Mouse (Mus musculus): ENCODE measurements around the gene Ulk1. TPM values are rescaled to one million over a fixed set of nuclear protein-coding genes. Genes with fewer than 3 reads are reported as not detected.
"Not testable (repeated sequence)": the region's sequence is repeated elsewhere in the genome, so short reads cannot be mapped to it uniquely, and the experiment has no call there.

Gene Ulk1
- 100 to 1,000 TPM in 8 of 26 experiments, 10 to 100 TPM in 18; 34.8 to 152 (median 77.9) TPM for total RNA-seq (2018; cell fraction: chromatin; rRNA removed)
- total RNA-seq (2018; cell fraction: cytosol; rRNA removed), result 10 to 100 TPM; 11.7 to 33.5 (median 17.2) TPM
- total RNA-seq (2018; cell fraction: nucleus; rRNA removed), result 10 to 100 TPM; 13.5 to 95.7 (median 32.3) TPM
- polyA plus RNA-seq (2018), result 9.6 to 23.9 TPM (median 15.4 TPM) in 3 replicates

GRCm38 (mm10) chr5:110809667-110810325, at the start of gene Ulk1:
Gene Ulk1 (minus strand): TSS chr5:110810097.
- Histone ChIP-seq H3K36me3 (ENCODE audit: inconsistent target) (peaks cover 14% of the 10 kb centered on the region; the same call in 1 of the 2 replicates), H3K4me3 (ENCODE audit: inconsistent target) (peak within 1 kb of the TSS; percentile 58), H3K27ac (no peak within 1 kb of the TSS), H3K79me2 (ENCODE audit: inconsistent target) (peaks cover 33% of the 10 kb centered on the region; the same call in 1 of the 2 replicates)
- under 1% methylated on average over 79 of the region's 80 CpGs for WGBS (ENCODE audit: missing documents)

GRCm38 (mm10) chr5:110859013-110859650, 49.2 kb upstream of the Ulk1 start:
- H3K79me2 ChIP-seq (ENCODE audit: inconsistent target), result no peaks in the 10 kb centered on the region
- peaks cover 48% of the 10 kb centered on the region for H3K36me3 ChIP-seq (ENCODE audit: inconsistent target)
- 59% methylated on average over 13 of the region's 13 CpGs for WGBS (ENCODE audit: missing documents)
- no peak overlapping the region for H3K4me3 ChIP-seq (ENCODE audit: inconsistent target)
- no peak overlapping the region for H3K27ac ChIP-seq

- Histone ChIP-seq H3K27ac (no peak overlapping the region), H3K4me3 (ENCODE audit: inconsistent target) (no peak overlapping the region), H3K79me2 (ENCODE audit: inconsistent target) (no peaks in the 10 kb centered on the region), H3K36me3 (ENCODE audit: inconsistent target) (peaks cover 45% of the 10 kb centered on the region)
- 95% methylated on average over 5 of the region's 5 CpGs for WGBS (ENCODE audit: missing documents)
Observed at GRCm38 (mm10) chr5:110857091-110857490, 47.2 kb upstream of the Ulk1 start.

GRCm38 (mm10) chr5:110852990-110853389, 43.1 kb upstream of the Ulk1 start:
- no peaks in the 10 kb centered on the region for H3K79me2 ChIP-seq (ENCODE audit: inconsistent target)
- WGBS (ENCODE audit: missing documents), result 63% methylated on average over 1 of the region's 1 CpGs
- H3K4me3 ChIP-seq (ENCODE audit: inconsistent target), result no peak overlapping the region
- peaks cover 57% of the 10 kb centered on the region for H3K36me3 ChIP-seq (ENCODE audit: inconsistent target)
- H3K27ac ChIP-seq, result no peak overlapping the region

DNA sequence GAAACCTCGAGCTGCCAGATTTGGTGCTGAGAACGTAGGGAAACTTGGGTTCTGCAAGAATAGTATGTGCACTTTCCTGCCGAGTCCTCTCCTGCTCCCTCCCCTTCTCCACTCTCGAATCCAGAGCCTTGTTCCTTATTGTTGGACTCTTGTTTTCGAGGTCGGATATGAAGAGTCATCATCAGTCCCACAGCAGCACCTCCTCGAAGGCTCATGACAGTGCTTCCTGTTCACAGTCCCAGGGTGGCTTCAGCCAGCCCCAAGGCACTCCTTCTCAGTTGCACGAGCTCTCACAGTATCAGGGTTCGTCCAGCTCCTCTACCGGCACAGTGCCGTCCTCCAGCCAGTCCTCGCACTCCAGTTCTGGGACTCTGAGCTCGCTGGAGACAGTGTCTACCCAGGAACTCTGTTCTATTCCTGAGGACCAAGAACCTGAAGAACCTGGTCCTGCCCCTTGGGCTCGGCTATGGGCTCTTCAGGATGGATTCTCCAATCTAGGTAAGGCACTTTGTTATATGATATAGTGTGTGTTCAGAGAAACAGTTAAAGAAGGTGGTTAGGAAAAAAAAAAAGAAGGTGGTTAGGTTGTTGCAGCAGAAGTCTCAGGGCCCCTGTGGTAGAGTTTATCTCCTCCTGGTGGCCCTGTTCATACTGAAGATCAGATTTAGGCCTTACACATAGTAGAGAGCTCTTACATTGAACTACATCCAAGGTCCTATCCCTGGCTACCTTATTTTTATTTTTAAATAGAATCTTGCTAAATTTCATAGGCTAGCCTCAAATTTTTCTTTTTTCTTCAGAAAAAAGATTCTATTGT, 31.4 kb upstream of the Ulk1 start:
- Histone ChIP-seq H3K36me3 (ENCODE audit: inconsistent target) (peaks cover 18% of the 10 kb centered on the region; the same call in 1 of the 2 replicates), H3K27ac (no peak overlapping the region), H3K4me3 (ENCODE audit: inconsistent target) (peak overlapping the region; percentile 80; the same call in 1 of the 2 replicates), H3K79me2 (ENCODE audit: inconsistent target) (peaks cover 44% of the 10 kb centered on the region; the same call in 1 of the 2 replicates)
- 86% methylated on average over 13 of the region's 14 CpGs for WGBS (ENCODE audit: missing documents)

GRCm38 (mm10) chr5:110840465-110840864, 30.6 kb upstream of the Ulk1 start:
- H3K36me3 ChIP-seq (ENCODE audit: inconsistent target), result peaks cover 22% of the 10 kb centered on the region
- H3K79me2 ChIP-seq (ENCODE audit: inconsistent target), result peaks cover 41% of the 10 kb centered on the region; the same call in 1 of the 2 replicates
- WGBS (ENCODE audit: missing documents), result 7% methylated on average over 4 of the region's 4 CpGs
- H3K4me3 ChIP-seq (ENCODE audit: inconsistent target), result peak overlapping the region; percentile 80
- peak overlapping the region; percentile 84 for H3K27ac ChIP-seq

- WGBS (ENCODE audit: missing documents), result 0% methylated on average over 41 of the region's 41 CpGs
- Histone ChIP-seq H3K36me3 (ENCODE audit: inconsistent target) (peaks cover 23% of the 10 kb centered on the region), H3K4me3 (ENCODE audit: inconsistent target) (peak within 1 kb of the TSS; percentile 80), H3K27ac (peak within 1 kb of the TSS; percentile 84), H3K79me2 (ENCODE audit: inconsistent target) (peaks cover 35% of the 10 kb centered on the region; the same call in 1 of the 2 replicates)
Observed at GRCm38 (mm10) chr5:110839678-110840365, 29.9 kb upstream of the Ulk1 start, which contains the start of the genes Hscb and Chek2. Gene Hscb (minus strand): TSS chr5:110839777. Gene Chek2 (plus strand): TSS chr5:110839979.

- Histone ChIP-seq H3K27ac (peak overlapping the region; percentile 84), H3K4me3 (ENCODE audit: inconsistent target) (peak overlapping the region; percentile 80), H3K79me2 (ENCODE audit: inconsistent target) (peaks cover 28% of the 10 kb centered on the region; the same call in 1 of the 2 replicates), H3K36me3 (ENCODE audit: inconsistent target) (peaks cover 29% of the 10 kb centered on the region)
- 3% methylated on average over 28 of the region's 28 CpGs for WGBS (ENCODE audit: missing documents)
Observed at GRCm38 (mm10) chr5:110839038-110839677, 29.3 kb upstream of the Ulk1 start.

DNA sequence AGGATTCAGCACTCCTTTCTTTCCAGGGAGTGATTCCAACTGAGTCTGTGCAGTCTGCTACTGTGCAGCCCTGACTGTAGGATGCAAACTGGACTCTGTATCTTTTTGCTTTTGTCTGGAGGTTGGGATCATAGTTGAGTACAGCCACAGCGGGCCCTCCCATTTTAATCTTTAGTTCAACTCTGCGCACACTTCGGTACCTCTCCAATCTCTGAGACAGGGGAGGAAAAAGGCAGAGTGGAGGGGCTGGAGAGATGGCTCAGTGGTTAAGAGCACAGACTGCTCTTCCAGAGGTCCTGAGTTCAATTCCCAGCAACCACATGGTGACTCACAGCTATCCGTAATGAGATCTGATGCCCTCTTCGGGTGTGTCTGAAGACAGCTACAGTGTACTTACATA, 28.1 kb upstream of the Ulk1 start:
- not testable (repeated sequence) for H3K4me3 ChIP-seq (ENCODE audit: inconsistent target); H3K27ac ChIP-seq
- Histone ChIP-seq H3K36me3 (ENCODE audit: inconsistent target) (peaks cover 38% of the 10 kb centered on the region), H3K79me2 (ENCODE audit: inconsistent target) (peaks cover 24% of the 10 kb centered on the region; the same call in 1 of the 2 replicates)
- WGBS (ENCODE audit: missing documents), result 87% methylated on average over 5 of the region's 5 CpGs

DNA sequence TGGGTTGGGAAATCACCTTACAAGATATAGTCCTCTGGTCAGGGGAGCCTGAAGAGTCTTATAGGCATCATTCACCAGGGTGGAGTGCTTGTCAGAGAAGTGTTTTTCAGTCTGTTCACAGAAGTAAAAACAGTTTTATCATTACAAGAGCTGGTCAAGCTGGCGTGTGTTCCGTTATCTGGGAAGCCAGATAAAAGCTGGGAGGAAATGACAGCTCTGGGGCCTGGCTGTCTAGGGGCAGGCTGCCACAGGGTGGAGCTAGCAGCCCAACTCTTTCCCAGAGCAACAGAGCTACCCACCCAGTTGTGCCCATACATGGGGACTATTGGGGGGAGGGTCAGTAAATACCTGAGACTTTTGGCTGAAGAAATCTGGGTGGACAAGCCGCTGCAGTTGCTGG, 26.1 kb upstream of the Ulk1 start:
- Histone ChIP-seq H3K27ac (no peak overlapping the region), H3K79me2 (ENCODE audit: inconsistent target) (peaks cover 16% of the 10 kb centered on the region; the same call in 1 of the 2 replicates), H3K4me3 (ENCODE audit: inconsistent target) (no peak overlapping the region), H3K36me3 (ENCODE audit: inconsistent target) (peaks cover 51% of the 10 kb centered on the region)
- 27% methylated on average over 3 of the region's 3 CpGs for WGBS (ENCODE audit: missing documents)

GRCm38 (mm10) chr5:110831036-110831720, 21.3 kb upstream of the Ulk1 start:
- Histone ChIP-seq H3K27ac (no peak overlapping the region), H3K36me3 (ENCODE audit: inconsistent target) (peaks cover 78% of the 10 kb centered on the region), H3K4me3 (ENCODE audit: inconsistent target) (no peak overlapping the region), H3K79me2 (ENCODE audit: inconsistent target) (no peaks in the 10 kb centered on the region)
- 93% methylated on average over 4 of the region's 5 CpGs for WGBS (ENCODE audit: missing documents)

- no peak overlapping the region for H3K4me3 ChIP-seq (ENCODE audit: inconsistent target)
- no peak overlapping the region for H3K27ac ChIP-seq
- WGBS (ENCODE audit: missing documents), result 78% methylated on average over 5 of the region's 5 CpGs
- H3K79me2 ChIP-seq (ENCODE audit: inconsistent target), result no peaks in the 10 kb centered on the region
- H3K36me3 ChIP-seq (ENCODE audit: inconsistent target), result peaks cover 42% of the 10 kb centered on the region
Observed at GRCm38 (mm10) chr5:110827576-110827975, 17.7 kb upstream of the Ulk1 start.
